Comparison of ENCODE assay signal across 8 mouse cellular contexts in the genomic region with DNA sequence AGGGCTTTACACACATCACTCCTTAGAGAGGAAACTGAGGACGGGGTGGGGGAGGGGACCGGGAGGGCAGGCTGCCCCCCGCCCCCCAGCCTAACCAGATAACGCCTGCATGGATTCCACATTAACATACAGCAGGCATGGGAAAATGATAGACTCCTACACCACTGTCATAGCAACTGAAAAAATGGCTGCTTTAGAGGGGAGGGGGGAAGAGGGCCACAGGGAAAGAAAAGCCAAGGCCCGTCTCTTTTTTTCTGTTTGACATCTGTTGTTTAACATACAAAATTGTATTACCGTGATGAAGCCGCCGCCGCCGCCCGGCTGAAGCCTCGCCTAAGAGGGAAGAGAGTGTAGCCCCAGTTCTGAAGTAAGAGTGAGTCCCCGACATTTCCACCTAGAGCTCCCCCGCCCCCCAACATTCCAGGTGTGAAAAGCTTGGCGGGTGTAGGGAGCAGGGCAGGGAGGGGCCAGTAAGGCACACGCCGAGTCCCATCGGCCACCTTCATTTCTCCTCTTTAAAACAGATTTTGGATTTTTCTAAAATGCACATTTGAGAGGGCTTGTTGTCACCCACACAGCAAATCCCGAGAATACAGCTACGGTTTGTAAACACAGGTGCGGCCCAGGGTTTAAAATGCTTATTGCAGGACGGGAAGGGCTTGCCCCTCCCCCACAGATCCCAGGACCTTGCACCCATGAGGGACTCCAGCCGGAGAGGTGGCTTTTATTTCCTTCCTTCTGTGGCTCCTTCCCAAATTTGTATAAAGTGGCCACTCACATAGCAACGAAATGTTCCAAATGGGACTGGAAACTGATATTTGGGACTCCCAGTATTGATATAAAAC.
DNase-seq lines count a peak whose midpoint lies in the region; ATAC-seq and TF ChIP-seq lines count a peak whose summit lies in the region.

No protein-coding gene starts in this region.

- H3K4me1 ChIP-seq in lung, embryonic 16.5 days (replicated peaks; ENCODE audit: control insufficient read depth, insufficient read depth, low read length) = 0 out of 2 replicates have a peak, but pooled peaks cover 10% of the 10 kb centered on the region
- peaks cover 68% of the 10 kb centered on the region for H3K4me1 ChIP-seq in forebrain, embryonic 10.5 days
- peaks cover 17% of the 10 kb centered on the region for H3K4me1 ChIP-seq in limb, embryonic 15.5 days
- H3K4me1 ChIP-seq in stomach, postnatal 0 days (replicated peaks; ENCODE audit: control insufficient read depth, insufficient read depth) = peaks cover 5% of the 10 kb centered on the region; the same call in 1 of the 2 replicates

- H3K9me3 ChIP-seq in lung, embryonic 16.5 days (ENCODE audit: control insufficient read depth, low read length) = peaks cover 4% of the 10 kb centered on the region
- no peaks in the 10 kb centered on the region for H3K9me3 ChIP-seq in forebrain, embryonic 10.5 days
- H3K9me3 ChIP-seq in limb, embryonic 15.5 days = no peaks in the 10 kb centered on the region
- H3K9me3 ChIP-seq in stomach, postnatal 0 days (ENCODE audit: control insufficient read depth, low read length) = no peaks in the 10 kb centered on the region

- no peak overlapping the region for H3K9ac ChIP-seq in lung, embryonic 16.5 days (ENCODE audit: low read length)
- no peak overlapping the region for H3K9ac ChIP-seq in limb, embryonic 15.5 days
- H3K9ac ChIP-seq in stomach, postnatal 0 days (ENCODE audit: low read length) = no peak overlapping the region

- no peaks in the 10 kb centered on the region for H3K36me3 ChIP-seq in lung, embryonic 16.5 days (ENCODE audit: control insufficient read depth, insufficient read depth, low read length)
- no peaks in the 10 kb centered on the region for H3K36me3 ChIP-seq in forebrain, embryonic 10.5 days (replicated peaks)
- no peaks in the 10 kb centered on the region for H3K36me3 ChIP-seq in limb, embryonic 15.5 days
- H3K36me3 ChIP-seq in stomach, postnatal 0 days (ENCODE audit: control insufficient read depth, insufficient read depth, low read length) = no peaks in the 10 kb centered on the region

- 5% methylated on average over 24 of the region's 24 CpGs for WGBS in lung, embryonic 16.5 days
- WGBS in forebrain, embryonic 10.5 days = under 1% methylated on average over 24 of the region's 24 CpGs
- WGBS in limb, embryonic 15.5 days = 4% methylated on average over 24 of the region's 24 CpGs
- 4% methylated on average over 24 of the region's 24 CpGs for WGBS in stomach, postnatal 0 days

- peaks cover 55% of the 10 kb centered on the region for H3K27me3 ChIP-seq in lung, embryonic 16.5 days (ENCODE audit: control insufficient read depth, insufficient read depth, low read depth, low read length)
- peaks cover 57% of the 10 kb centered on the region for H3K27me3 ChIP-seq in forebrain, embryonic 10.5 days (ENCODE audit: poor library complexity, severe bottlenecking)
- H3K27me3 ChIP-seq in limb, embryonic 15.5 days = peaks cover 58% of the 10 kb centered on the region
- H3K27me3 ChIP-seq in stomach, postnatal 0 days (ENCODE audit: control insufficient read depth, insufficient read depth, low read length) = no peaks in the 10 kb centered on the region

- H3K4me3 ChIP-seq in lung, embryonic 16.5 days (ENCODE audit: low read length) = peak overlapping the region; percentile 32
- H3K4me3 ChIP-seq in forebrain, embryonic 10.5 days = peak overlapping the region; percentile 45
- H3K4me3 ChIP-seq in limb, embryonic 15.5 days = 0 out of 2 replicates have a peak overlapping the region, but pooled peaks have one; percentile 9
- no peak overlapping the region for H3K4me3 ChIP-seq in stomach, postnatal 0 days (ENCODE audit: low read depth, low read length)

- TF ChIP-seq CTCF in stomach, postnatal 0 days (IDR thresholded peaks at IDR 0.05; ENCODE audit: low read depth) = no peak

- ATAC-seq in lung, embryonic 16.5 days (ENCODE audit: low read depth) = no peak
- ATAC-seq in limb, embryonic 15.5 days (ENCODE audit: insufficient number of reproducible peaks, low FRiP score, low TSS enrichment, low read depth) = no peak
- ATAC-seq in stomach, postnatal 0 days (ENCODE audit: low FRiP score, low TSS enrichment) = no peak
- no peak for ATAC-seq in activated CD4-positive, CD25-positive, alpha-beta regulatory T cell, adult 4 months

- no peak for DNase-seq in lung, postnatal 25 days (ENCODE audit: low spot score)
- peak; percentile 46 for DNase-seq in forebrain, embryonic 10.5 days (ENCODE audit: extremely low spot score, low spot score)
- no peak for DNase-seq in stomach, postnatal 0 days (ENCODE audit: low spot score)
- DNase-seq in B cell, adult 2 months = no peak
- DNase-seq in adrenal gland, adult 18-20 months (ENCODE audit: low spot score in 2 of 2) = no peak

- peak overlapping the region; percentile 45 for H3K4me2 ChIP-seq in lung, embryonic 16.5 days (ENCODE audit: low read depth, low read length)
- peak overlapping the region; percentile 17 for H3K4me2 ChIP-seq in limb, embryonic 15.5 days
- peak overlapping the region; percentile 34; the same call in 1 of the 2 replicates for H3K4me2 ChIP-seq in stomach, postnatal 0 days (replicated peaks; ENCODE audit: low read depth)

- H3K27ac ChIP-seq in lung, embryonic 16.5 days (ENCODE audit: low read length) = no peak overlapping the region
- H3K27ac ChIP-seq in forebrain, embryonic 10.5 days = peak overlapping the region; percentile 84
- H3K27ac ChIP-seq in limb, embryonic 15.5 days = no peak overlapping the region
- no peak overlapping the region for H3K27ac ChIP-seq in stomach, postnatal 0 days (replicated peaks)

- TF ChIP-seq EP300 in stomach, postnatal 0 days (optimal IDR thresholded peaks at IDR 0.05) = no peak
